Mouse (Mus musculus) gastrocnemius, adult 18-20 months (tissue): ENCODE measurements around the gene Cebpe. TPM values are rescaled to one million over a fixed set of nuclear protein-coding genes. Genes with fewer than 3 reads are reported as not detected.

ENCODE experiments used
- DNase-seq: peaks from one replicate; pipeline ENCODE4 v3.0.0; 2021; ENCODE audit warnings: low spot score
- total RNA-seq, 2 experiments: library from RNA; stranded (reverse); gene quantifications; 2 replicates each; pipeline ENCODE4 v1.2.3; 2021

Gene Cebpe
- total RNA-seq, 2 experiments from 2014 or later = not detected

DNA sequence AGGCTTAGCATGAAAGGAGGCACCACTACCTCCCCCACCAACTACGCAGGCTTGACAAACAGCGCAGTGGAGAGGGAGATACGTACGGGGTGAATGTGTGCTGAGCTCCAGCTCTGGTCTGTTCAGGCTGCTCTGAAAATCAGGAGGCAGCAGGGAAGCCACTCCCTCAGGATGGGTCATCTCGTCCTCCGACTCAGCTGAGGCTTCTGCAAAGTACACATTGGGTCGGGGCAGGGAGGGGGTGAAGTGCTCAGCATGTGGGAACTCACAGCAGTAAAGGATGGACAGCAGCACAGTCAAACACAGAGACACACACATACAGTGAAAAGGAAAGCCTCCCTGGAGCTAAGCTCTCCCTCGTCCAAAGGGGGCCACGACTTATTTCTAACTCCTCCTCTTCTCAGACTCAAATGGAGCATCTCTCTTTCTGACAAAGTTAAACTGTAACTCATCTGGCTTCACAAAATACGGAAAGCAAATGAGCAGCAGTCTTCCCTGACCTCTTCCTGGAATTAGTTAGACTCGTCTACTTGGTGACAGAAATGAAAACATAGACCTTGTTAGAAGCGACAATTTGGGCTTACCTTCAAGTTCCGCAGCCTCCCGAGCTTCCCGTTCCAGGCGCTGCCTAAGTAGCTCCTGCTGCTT is 33.2 kb downstream of the Cebpe start:
- DNase-seq = no peak

GRCm38 (mm10) chr14:54676290-54676689 is 35.7 kb downstream of the Cebpe start:
- no peak for DNase-seq

- no peak for DNase-seq
These were observed 37.7 kb downstream of the Cebpe start for GRCm38 (mm10) chr14:54674317-54674716.

GRCm38 (mm10) chr14:54669381-54669780 is 42.6 kb downstream of the Cebpe start:
- peak; percentile 59 for DNase-seq

DNA sequence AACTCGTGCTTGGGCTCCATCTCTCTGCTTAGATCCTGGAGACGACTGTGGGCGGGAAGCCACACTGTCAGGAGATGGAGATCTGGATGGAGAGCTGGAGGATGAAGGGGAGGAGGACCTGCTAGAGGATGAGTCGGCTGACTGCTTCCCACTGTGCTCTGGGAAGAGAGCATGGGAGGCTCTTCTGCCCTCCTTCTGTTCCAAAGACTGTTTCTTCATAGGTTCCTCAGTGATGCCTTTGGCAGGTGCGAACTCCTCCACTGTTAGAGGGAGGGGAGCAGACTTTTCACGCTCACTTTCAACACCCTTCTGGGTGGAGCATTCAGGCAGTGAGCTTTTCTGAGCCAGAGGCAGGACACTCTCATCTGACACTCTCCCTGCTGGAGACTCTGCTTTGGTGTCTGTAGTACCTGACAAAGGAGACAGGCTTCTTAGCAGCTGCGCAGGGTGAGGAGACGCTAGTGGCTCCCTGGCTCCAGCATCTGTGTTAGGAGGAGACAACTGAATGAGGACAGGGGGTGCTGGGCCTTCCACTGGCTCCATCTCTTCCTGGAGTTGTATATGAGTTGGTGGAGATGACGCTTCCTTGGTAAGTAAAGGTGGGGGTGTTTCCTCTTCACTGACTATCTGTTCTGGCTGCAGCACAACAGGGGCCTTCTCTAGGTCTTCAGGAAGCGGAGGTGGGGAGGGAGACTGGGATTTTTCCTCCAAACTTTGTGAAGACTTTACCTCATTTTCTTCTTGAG is 47.3 kb downstream of the Cebpe start:
- DNase-seq = no peak

Other genes with a start within 250 kb of the Cebpe start
- gene Lrp10, start 248.0 kb downstream of the Cebpe start, total RNA-seq = 10 to 100 TPM; 28.5 to 31.2 TPM
- gene Rem2, start 236.1 kb downstream of the Cebpe start, total RNA-seq = not detected
- gene Prmt5, start 194.6 kb downstream of the Cebpe start, total RNA-seq = 10 to 100 TPM; 29.6 to 32.1 TPM
- 1 to 10 TPM; 2.5 to 3.0 TPM for gene Haus4, start 157.6 kb downstream of the Cebpe start, total RNA-seq
- gene Ajuba, start 134.6 kb downstream of the Cebpe start, total RNA-seq = 1 to 10 TPM in 1 of 2 experiments, under 1 TPM in 1; 0.91 to 1.6 TPM
- gene 4931414P19Rik, start 106.2 kb downstream of the Cebpe start, total RNA-seq = 1 to 10 TPM; 2.6 to 3.9 TPM
- 100 to 1,000 TPM; 162 to 169 TPM for gene Psmb5, start 94.2 kb downstream of the Cebpe start, total RNA-seq
- not detected for gene Psmb11, start 90.7 kb downstream of the Cebpe start, total RNA-seq
- not detected for gene Gm17606, start 71.2 kb downstream of the Cebpe start, total RNA-seq
- under 1 TPM; 0.07 to 0.11 TPM for gene Cdh24, start 70.8 kb downstream of the Cebpe start, total RNA-seq
- gene 1700123O20Rik, start 26.0 kb downstream of the Cebpe start, total RNA-seq = 10 to 100 TPM in 1 of 2 experiments, 1 to 10 TPM in 1; 7.8 to 10.6 TPM
- 10 to 100 TPM; 62.6 to 72.6 TPM for gene Acin1, start 25.2 kb downstream of the Cebpe start, total RNA-seq
- gene Gm29776, start 13.3 kb downstream of the Cebpe start, total RNA-seq = not detected
- gene Slc7a8, start 69.8 kb upstream of the Cebpe start, total RNA-seq = 10 to 100 TPM; 10.7 to 24.4 TPM
- 1 to 10 TPM; 3.0 to 4.1 TPM for gene Rnf212b, start 102.0 kb upstream of the Cebpe start, total RNA-seq
- gene Homez, start 158.8 kb upstream of the Cebpe start, total RNA-seq = 1 to 10 TPM; 4.3 to 5.1 TPM
- 1 to 10 TPM; 2.4 to 4.5 TPM for gene Ppp1r3e, start 165.4 kb upstream of the Cebpe start, total RNA-seq
- 10 to 100 TPM; 22.3 to 27.3 TPM for gene Bcl2l2, start 171.2 kb upstream of the Cebpe start, total RNA-seq
- gene Gm20521, start 171.3 kb upstream of the Cebpe start, total RNA-seq = 1 to 10 TPM; 2.9 to 3.0 TPM
- gene Pabpn1, start 180.3 kb upstream of the Cebpe start, total RNA-seq = 10 to 100 TPM; 46.1 to 51.0 TPM
- 1 to 10 TPM; 1.2 to 1.3 TPM for gene Slc22a17, start 201.0 kb upstream of the Cebpe start, total RNA-seq
- 1 to 10 TPM in 1 of 2 experiments, under 1 TPM in 1; 0.78 to 1.5 TPM for gene Efs, start 214.0 kb upstream of the Cebpe start, total RNA-seq
- gene Il25, start 220.5 kb upstream of the Cebpe start, total RNA-seq = not detected
- under 1 TPM in 1 of 2 experiments, not detected in 1; 0.50 TPM for gene Cmtm5, start 224.1 kb upstream of the Cebpe start, total RNA-seq